14 mouse cellular contexts compared by ENCODE assay signal in the genomic region with DNA sequence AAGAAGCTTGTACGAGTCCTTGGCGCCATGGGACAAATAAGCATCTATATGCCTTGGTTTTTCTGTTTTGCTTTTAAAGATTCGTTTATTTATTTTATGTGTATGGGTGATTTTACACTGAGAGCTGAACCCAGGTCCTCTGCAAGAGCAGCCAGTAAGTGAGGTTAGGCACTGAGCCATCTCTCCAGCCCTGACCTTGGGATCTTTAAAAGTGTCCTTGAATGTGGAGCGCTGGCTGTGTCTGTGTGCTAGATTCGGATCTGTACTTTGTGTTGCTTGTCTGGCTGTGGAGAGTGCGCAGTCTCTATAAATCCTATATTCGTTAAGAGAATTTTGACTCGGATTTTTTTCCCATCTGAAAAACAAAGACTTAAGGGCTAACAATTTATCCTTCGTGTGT. TPM values are rescaled to one million over a fixed set of nuclear protein-coding genes. Genes with fewer than 3 reads are reported as not detected.
DNase-seq lines count a peak whose midpoint lies in the region.
"Had no signal": no experiment of that assay in that cellular context is flagged by ENCODE, and none has a peak within 500 bp of the region (broad histone marks: within the 10 kb centered on the region; RNA-seq: fewer than 3 reads in every experiment).

No protein-coding gene starts in this region.

- peak; percentile 80 to 86 for DNase-seq in adrenal gland, adult (ENCODE audit: inconsistent age in 2 of 2, low spot score in 1 of 2)
- DNase-seq in adrenal gland, postnatal 4 days (ENCODE audit: low spot score in 2 of 2) = no peak
- DNase-seq in ovary, adult 18-20 months (ENCODE audit: low spot score) = peak; percentile 57
- DNase-seq in ovary, postnatal 14 days (ENCODE audit: low spot score) = no peak
- DNase-seq in adrenal gland, adult 8-10 months = peak; percentile 59
- DNase-seq in adrenal gland, postnatal 25 days = peak; percentile 63
- no peak for DNase-seq in right cerebral cortex, postnatal 10 days (ENCODE audit: low spot score in 2 of 2)
- no peak for DNase-seq in right cerebral cortex, adult 2 months (ENCODE audit: low spot score in 2 of 2)
- DNase-seq: cerebellum, adult 18-20 months; cerebellum, adult 9-10 months; cerebellum, postnatal 14 days; gastrocnemius, adult 2 months; gastrocnemius, postnatal 14 days; heart, adult 11 months had no signal

RNA-seq across cellular contexts. Expression of gene Slc46a3, which starts 21.6 kb away (rescaled TPM):
- 1 to 10 TPM; 7.7 to 8.0 TPM for total RNA-seq in adrenal gland, postnatal 4 days (2021)
- 10 to 100 TPM; 15.2 to 32.1 (median 26.2) TPM for total RNA-seq in adrenal gland, adult 8-10 months (2022)
- total RNA-seq in adrenal gland, postnatal 25 days (2021) = 21.1 and 28.5 TPM in 2 replicates

RNA-seq across cellular contexts. Expression of gene Mtus2, which starts 40.9 kb away (rescaled TPM):
- 1 to 10 TPM; 5.9 to 7.5 TPM for total RNA-seq in adrenal gland, postnatal 4 days (2021)
- 1 to 10 TPM; 3.2 to 4.7 (median 3.8) TPM for total RNA-seq in adrenal gland, adult 8-10 months (2022)
- 3.8 and 4.7 TPM in 2 replicates for total RNA-seq in adrenal gland, postnatal 25 days (2021)

RNA-seq across cellular contexts. Expression of gene Pomp, which starts 55.9 kb away (rescaled TPM):
- 100 to 1,000 TPM; 147 to 177 TPM for total RNA-seq in adrenal gland, postnatal 4 days (2021)
- 100 to 1,000 TPM; 172 to 235 (median 197) TPM for total RNA-seq in adrenal gland, adult 8-10 months (2022)
- total RNA-seq in adrenal gland, postnatal 25 days (2021) = 209 and 246 TPM in 2 replicates

Comparison
In these comparisons a context has a peak if more than half of its experiments do, and no peak if none do; other contexts are left out.
1. DNase-seq: peak in adrenal gland, adult (2 of 2), ovary, adult 18-20 months (single experiment), adrenal gland, adult 8-10 months (single experiment) and adrenal gland, postnatal 25 days (single experiment); none in adrenal gland, postnatal 4 days (0 of 2), ovary, postnatal 14 days (single experiment), right cerebral cortex, postnatal 10 days (0 of 2) and right cerebral cortex, adult 2 months (0 of 2).